32 mouse cellular contexts compared by ENCODE assay signal in the genomic region with DNA sequence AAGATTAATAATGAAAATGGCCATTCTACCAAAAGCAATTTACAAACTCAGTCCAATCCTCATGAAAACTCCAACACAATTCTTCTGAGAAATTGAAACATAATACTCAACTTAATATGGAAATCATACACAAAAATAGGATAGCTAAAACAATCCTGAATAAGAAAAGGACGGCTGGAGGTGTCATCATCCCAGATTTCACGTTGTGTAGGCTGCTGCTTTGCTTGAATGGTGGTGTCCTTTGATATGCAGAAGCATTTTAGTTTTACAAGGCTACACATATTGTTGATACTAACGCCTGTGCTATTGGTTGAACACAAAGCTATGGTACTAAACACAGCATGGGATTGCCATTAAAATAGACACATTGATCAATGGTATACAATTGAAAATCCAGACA.
"Had no signal": no experiment of that assay in that cellular context is flagged by ENCODE, and none has a peak within 500 bp of the region (broad histone marks: within the 10 kb centered on the region; RNA-seq: fewer than 3 reads in every experiment).

No protein-coding gene starts in this region.

- H3K9me3 ChIP-seq: limb, embryonic 10.5 days; limb, embryonic 12.5 days; limb, embryonic 13.5 days; limb, embryonic 15.5 days; liver, embryonic 12.5 days; liver, embryonic 13.5 days; liver, embryonic 15.5 days; lung, embryonic 15.5 days; megakaryocyte, embryonic 14.5 days; midbrain, embryonic 10.5 days; midbrain, embryonic 12.5 days; midbrain, embryonic 13.5 days; midbrain, embryonic 15.5 days; neural tube, embryonic 12.5 days had no signal

- H3K36me3 ChIP-seq: limb, embryonic 10.5 days; limb, embryonic 13.5 days; limb, embryonic 15.5 days; liver, embryonic 13.5 days; liver, embryonic 15.5 days; lung, embryonic 15.5 days; midbrain, embryonic 12.5 days; midbrain, embryonic 13.5 days; midbrain, embryonic 15.5 days; neural tube, embryonic 12.5 days had no signal

- H3K4me2 ChIP-seq: limb, embryonic 12.5 days; limb, embryonic 13.5 days; limb, embryonic 15.5 days; liver, embryonic 11.5 days; liver, embryonic 12.5 days; liver, embryonic 13.5 days; liver, embryonic 15.5 days; lung, embryonic 14.5 days; lung, embryonic 15.5 days; midbrain, embryonic 11.5 days; midbrain, embryonic 12.5 days; midbrain, embryonic 13.5 days; midbrain, embryonic 15.5 days; neural tube, embryonic 12.5 days had no signal

- H3K27ac ChIP-seq: limb, embryonic 10.5 days; limb, embryonic 12.5 days; limb, embryonic 13.5 days; limb, embryonic 15.5 days; liver, embryonic 12.5 days; liver, embryonic 13.5 days; liver, embryonic 14.5 days; liver, embryonic 15.5 days; lung, embryonic 15.5 days; macrophage; midbrain, embryonic 10.5 days; midbrain, embryonic 12.5 days; midbrain, embryonic 13.5 days; midbrain, embryonic 15.5 days; neural tube, embryonic 12.5 days had no signal

- DNase-seq: left cerebral cortex, postnatal 4 days; liver; liver, embryonic 13.5 days; liver, postnatal 0 days; lung, adult 18-20 months; lung, adult 2 months; lung, embryonic 14.5 days; lung, postnatal 10 days; lung, postnatal 14 days; lung, postnatal 36 days; lung, postnatal 4 days; midbrain, embryonic 14.5 days had no signal

- ATAC-seq: liver, embryonic 12.5 days; liver, postnatal 0 days; lung, postnatal 0 days; midbrain, embryonic 13.5 days; midbrain, embryonic 15.5 days; midbrain, embryonic 16.5 days had no signal

- H3K4me3 ChIP-seq: limb, embryonic 10.5 days; limb, embryonic 12.5 days; limb, embryonic 13.5 days; limb, embryonic 15.5 days; liver, embryonic 12.5 days; liver, embryonic 13.5 days; liver, embryonic 15.5 days; lung, embryonic 15.5 days; megakaryocyte, embryonic 14.5 days; midbrain, embryonic 10.5 days; midbrain, embryonic 12.5 days; midbrain, embryonic 13.5 days; midbrain, embryonic 15.5 days; myocyte; neural tube, embryonic 12.5 days had no signal

- H3K4me1 ChIP-seq: neural tube, embryonic 12.5 days had no signal

- H3K9ac ChIP-seq: limb, embryonic 12.5 days; limb, embryonic 13.5 days; limb, embryonic 15.5 days; liver, embryonic 12.5 days; liver, embryonic 13.5 days; liver, embryonic 14.5 days; liver, embryonic 15.5 days; liver, postnatal 0 days; lung, embryonic 14.5 days; lung, embryonic 15.5 days; midbrain, embryonic 12.5 days; midbrain, embryonic 13.5 days; midbrain, embryonic 15.5 days; neural tube, embryonic 12.5 days had no signal

- H3K27me3 ChIP-seq: limb, embryonic 12.5 days; limb, embryonic 13.5 days; limb, embryonic 15.5 days; liver, embryonic 12.5 days; liver, embryonic 13.5 days; liver, embryonic 15.5 days; lung, embryonic 15.5 days; megakaryocyte, embryonic 14.5 days; midbrain, embryonic 12.5 days; midbrain, embryonic 13.5 days; midbrain, embryonic 15.5 days; neural tube, embryonic 12.5 days had no signal
